Mouse (Mus musculus) gonadal fat pad, adult 2 months (tissue): ENCODE results near the gene Arhgap35. TPM values are rescaled to one million over a fixed set of nuclear protein-coding genes. Genes with fewer than 3 reads are reported as not detected.
A peak's percentile ranks its signal among the peaks of the same experiment; 100 is the strongest.

ENCODE experiments used
- DNase-seq: peaks from one replicate; pipeline ENCODE4 v3.0.0-alpha.2; 2012; ENCODE audit warnings: low read depth
- polyA plus RNA-seq: library from polyadenylated mRNA; depleted of rRNA; stranded (reverse); fragments of >200 nt; gene quantifications from 2 replicates; pipeline ENCODE4 v1.2.3, GENCODE M21; 2012; rRNA removed

Arhgap35 gene
- polyA plus RNA-seq, 1 experiment: 20.2 TPM

- DNase-seq: no peak
Measured at GRCm38 (mm10) chr7:16466565-16466964, 148.2 kb downstream of the Arhgap35 start.

DNA sequence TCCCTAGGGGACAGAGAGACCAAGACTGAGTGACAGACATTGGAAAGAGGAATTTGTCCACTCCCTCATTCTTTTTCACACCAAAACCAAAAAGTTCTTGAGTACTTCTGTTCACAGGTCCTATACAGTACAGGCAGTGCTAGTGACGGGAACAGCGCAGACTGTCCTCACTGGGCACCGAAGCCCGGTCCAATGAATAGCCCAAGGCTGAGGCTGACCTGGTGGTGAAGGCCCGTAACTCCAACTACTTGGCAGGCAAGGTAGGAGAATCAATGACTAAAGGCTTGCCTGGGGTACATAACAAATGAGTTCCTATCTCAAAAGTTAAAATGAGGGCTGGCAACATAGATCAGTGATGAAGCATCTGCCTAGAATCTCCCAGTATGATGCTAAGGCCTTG lies 149.2 kb downstream of the Arhgap35 start:
- DNase-seq: no peak

DNA sequence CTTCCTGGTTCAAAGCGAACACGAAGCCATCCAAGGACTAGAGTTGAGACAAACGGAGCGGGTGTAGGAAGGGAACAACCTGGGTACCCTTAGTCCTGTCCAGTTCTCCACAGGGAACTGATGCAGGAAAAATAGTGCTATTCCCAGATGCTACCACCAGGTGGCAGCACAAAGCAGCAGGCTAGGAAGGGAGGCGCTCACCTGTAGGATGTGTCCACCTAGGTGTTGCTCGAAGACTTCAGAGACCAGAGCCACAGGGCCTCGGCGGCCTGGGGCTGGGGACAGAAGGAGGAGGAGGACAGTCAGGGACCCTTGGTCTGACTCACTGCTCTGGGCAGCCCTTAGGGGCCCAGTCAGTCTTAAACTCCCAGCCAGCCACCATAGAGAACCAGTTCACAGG lies 149.6 kb downstream of the Arhgap35 start:
- DNase-seq: no peak

DNA sequence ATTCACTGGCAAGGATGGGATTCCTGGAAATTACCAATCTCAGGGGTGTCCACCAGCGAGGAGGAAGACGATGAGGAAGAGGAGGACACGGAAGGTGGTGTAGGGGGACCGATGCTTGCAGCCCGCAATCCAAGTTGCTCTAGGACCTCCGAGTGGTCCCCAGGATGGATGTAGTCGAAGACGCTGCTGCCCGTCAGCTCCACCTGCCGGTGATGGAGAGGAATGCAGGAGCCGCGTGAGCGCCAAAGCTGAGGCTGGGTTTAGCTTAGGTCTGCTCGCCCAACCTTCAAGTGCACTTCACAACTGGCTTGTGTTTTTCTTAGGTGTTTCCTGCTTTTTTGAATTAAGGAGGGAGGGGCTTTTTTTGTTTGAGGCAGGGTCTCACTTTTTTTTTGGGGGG lies 151.6 kb downstream of the Arhgap35 start:
- DNase-seq: no peak

DNA sequence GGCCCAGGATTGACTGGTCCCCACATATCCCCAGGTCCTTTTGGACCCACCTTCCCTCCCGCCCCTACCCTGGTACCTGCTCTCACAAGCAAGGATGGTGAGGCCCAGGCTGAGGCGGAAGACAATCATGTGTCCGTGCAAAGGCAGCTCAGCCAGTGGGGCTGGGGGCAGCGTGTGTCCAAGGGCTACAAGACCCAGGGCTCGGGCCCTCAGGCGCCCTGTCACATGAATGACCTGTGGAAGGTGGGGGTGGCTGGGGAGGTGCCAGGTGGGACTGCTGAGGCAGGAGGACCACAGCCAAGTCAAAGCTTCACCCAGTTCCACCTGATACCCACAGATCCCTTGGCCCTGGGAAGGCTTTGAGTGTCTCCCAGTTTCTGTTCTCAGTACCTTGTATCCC lies 153.1 kb downstream of the Arhgap35 start:
- no peak for DNase-seq

GRCm38 (mm10) chr7:16461151-16461550 lies 153.6 kb downstream of the Arhgap35 start:
- no peak for DNase-seq

GRCm38 (mm10) chr7:16460566-16460965 lies 154.2 kb downstream of the Arhgap35 start:
- no peak for DNase-seq

- no peak for DNase-seq
Measured at GRCm38 (mm10) chr7:16456289-16456688, 158.5 kb downstream of the Arhgap35 start.

GRCm38 (mm10) chr7:16455016-16455415 lies 159.8 kb downstream of the Arhgap35 start:
- DNase-seq: no peak

GRCm38 (mm10) chr7:16453118-16453711 lies 161.6 kb downstream of the Arhgap35 start:
- no peak for DNase-seq

- peak; percentile 77 for DNase-seq
Measured at GRCm38 (mm10) chr7:16452587-16453073, 162.2 kb downstream of the Arhgap35 start, which contains the start of gene Tmem160. TSS of gene Tmem160 (plus strand) at chr7:16452779.

DNA sequence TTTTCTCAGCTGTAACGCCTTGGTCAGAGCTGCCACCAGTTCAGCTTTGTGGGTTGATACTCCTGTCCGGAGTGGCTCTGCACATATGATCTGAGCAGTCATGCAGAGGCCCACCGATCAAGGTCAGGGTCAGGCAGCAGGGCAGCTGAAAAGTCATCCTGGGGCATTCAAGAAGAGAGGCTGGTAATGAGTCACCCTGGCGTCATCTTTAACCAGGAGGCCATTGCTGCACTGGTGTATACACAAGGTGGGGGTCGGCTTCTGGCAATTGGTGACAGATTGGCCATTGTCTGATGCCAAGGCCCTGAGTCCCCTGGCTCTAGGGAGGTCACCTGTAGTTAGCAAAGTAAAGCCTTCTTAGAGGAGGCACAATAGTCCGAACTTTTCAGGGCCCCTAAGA lies 163.1 kb downstream of the Arhgap35 start:
- DNase-seq: no peak

Other genes with a start within 250 kb of the Arhgap35 start
- gene Sae1, start 227.2 kb downstream of the Arhgap35 start, polyA plus RNA-seq: 41.0 and 47.9 TPM in 2 replicates
- 26.9 and 30.1 TPM in 2 replicates for gene Zc3h4, start 214.1 kb downstream of the Arhgap35 start, polyA plus RNA-seq
- gene Tmem160, start 162.2 kb downstream of the Arhgap35 start, polyA plus RNA-seq: 111 and 125 TPM in 2 replicates
- gene Npas1, start 137.3 kb downstream of the Arhgap35 start, polyA plus RNA-seq: not detected in 2 replicates
- not detected in 2 replicates for gene Ceacam15, start 60.7 kb upstream of the Arhgap35 start, polyA plus RNA-seq
- 0.12 and 0.16 TPM in 2 replicates for gene Ceacam9, start 106.9 kb upstream of the Arhgap35 start, polyA plus RNA-seq
- 309 and 356 TPM in 2 replicates for gene Ap2s1, start 123.4 kb upstream of the Arhgap35 start, polyA plus RNA-seq
- 608 and 792 TPM in 2 replicates for gene Slc1a5, start 166.3 kb upstream of the Arhgap35 start, polyA plus RNA-seq
- gene Strn4, start 200.9 kb upstream of the Arhgap35 start, polyA plus RNA-seq: 136 and 143 TPM in 2 replicates
- gene Fkrp, start 201.7 kb upstream of the Arhgap35 start, polyA plus RNA-seq: 25.6 and 28.9 TPM in 2 replicates
- gene Prkd2, start 227.9 kb upstream of the Arhgap35 start, polyA plus RNA-seq: 30.5 and 36.0 TPM in 2 replicates